9 mouse cellular contexts compared by ENCODE assay signal in genomic region chr5:16237972-16238371, GRCm38 (mm10).
DNase-seq lines count a peak whose midpoint lies in the region; ATAC-seq lines count a peak whose summit lies in the region.
"Had no signal": no experiment of that assay in that cellular context is flagged by ENCODE, and none has a peak within 500 bp of the region (broad histone marks: within the 10 kb centered on the region; RNA-seq: fewer than 3 reads in every experiment).

No protein-coding gene starts in this region.

- no peak overlapping the region for H3K4me3 ChIP-seq in neural tube, embryonic 12.5 days
- H3K4me3 ChIP-seq: heart, embryonic 13.5 days had no signal

- no peaks in the 10 kb centered on the region for H3K27me3 ChIP-seq in neural tube, embryonic 12.5 days (replicated peaks)
- H3K27me3 ChIP-seq: heart, embryonic 13.5 days had no signal

- H3K27ac ChIP-seq in neural tube, embryonic 12.5 days, result no peak overlapping the region

- H3K9me3 ChIP-seq in neural tube, embryonic 12.5 days, result no peaks in the 10 kb centered on the region
- H3K9me3 ChIP-seq: heart, embryonic 13.5 days had no signal

- WGBS in neural tube, embryonic 12.5 days, result 47% methylated on average over 5 of the region's 5 CpGs

- H3K4me2 ChIP-seq in neural tube, embryonic 12.5 days (replicated peaks), result no peak overlapping the region
- H3K4me2 ChIP-seq: heart, embryonic 13.5 days had no signal

- H3K36me3 ChIP-seq in neural tube, embryonic 12.5 days, result no peaks in the 10 kb centered on the region
- H3K36me3 ChIP-seq: heart, embryonic 13.5 days had no signal

- peaks cover 3% of the 10 kb centered on the region; the same call in 1 of the 2 replicates for H3K4me1 ChIP-seq in neural tube, embryonic 12.5 days

- H3K9ac ChIP-seq in neural tube, embryonic 12.5 days, result no peak overlapping the region
- H3K9ac ChIP-seq: heart, embryonic 13.5 days had no signal

- DNase-seq in right cerebral cortex, postnatal 14 days, result peak; percentile 16
- no peak for DNase-seq in right cerebral cortex, adult 2 months (ENCODE audit: low spot score in 2 of 2)
- DNase-seq in gastrocnemius, postnatal 25 days, result peak; percentile 41
- peak; percentile 84 for DNase-seq in kidney, postnatal 10 days
- no peak for DNase-seq in layer of hippocampus, postnatal 36 days
- no peak for DNase-seq in Muller cell, postnatal 12 days (ENCODE audit: inconsistent ontology term)

- ATAC-seq in neural tube, embryonic 12.5 days (ENCODE audit: low FRiP score, low read depth), result peak; percentile 79; the same call in 1 of the 2 replicates
- ATAC-seq in erythroid progenitor cell, adult 5-6 weeks (replicated peaks; ENCODE audit: low FRiP score, poor library complexity, severe bottlenecking), result no peak

Comparison
In these comparisons a context has a peak if more than half of its experiments do, and no peak if none do; other contexts are left out.
1. DNase-seq: peak in right cerebral cortex, postnatal 14 days (single experiment), gastrocnemius, postnatal 25 days (single experiment) and kidney, postnatal 10 days (single experiment); none in right cerebral cortex, adult 2 months (0 of 2), layer of hippocampus, postnatal 36 days (0 of 2) and Muller cell, postnatal 12 days (single experiment).